Mouse (Mus musculus): ENCODE data around the gene Olfr1131. TPM values are rescaled to one million over a fixed set of nuclear protein-coding genes. Genes with fewer than 3 reads are reported as not detected.
"Not testable (repeated sequence)": the region's sequence is repeated elsewhere in the genome, so short reads cannot be mapped to it uniquely, and the experiment has no call there.

Gene Olfr1131
- polyA plus RNA-seq (2015; fragmentation: Nextera tagmentation; extraction: Ambion mirVana), result not detected in 2 replicates

DNA sequence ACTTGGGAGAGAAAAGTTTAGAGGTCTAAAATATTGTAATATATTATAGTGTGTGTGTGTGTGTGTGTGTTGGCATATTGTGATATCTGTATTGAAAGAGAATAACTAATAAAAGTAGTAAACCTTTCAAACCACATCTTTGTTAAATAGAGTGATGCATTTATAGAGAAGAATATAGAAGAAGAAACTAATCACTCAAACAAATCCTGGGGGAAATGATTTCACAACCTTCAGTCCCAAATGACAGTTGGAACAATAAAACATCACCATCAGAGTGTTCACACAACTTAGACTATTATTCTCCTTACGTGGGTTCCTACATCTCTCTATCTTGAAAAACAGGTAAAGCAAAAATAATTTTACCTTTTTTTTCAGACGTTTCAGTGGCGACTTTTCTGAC lies at the start of gene Olfr1131:
Gene Olfr1131, plus strand, starts transcription at position 301 of the 400 bp plus-strand sequence.
- Histone ChIP-seq H3K27me3 (ENCODE audit: control insufficient read depth, insufficient read depth, low read length) (no peaks in the 10 kb centered on the region), H3K36me3 (ENCODE audit: control insufficient read depth, insufficient read depth) (no peaks in the 10 kb centered on the region), H3K4me2 (ENCODE audit: low read depth, low read length) (no peak within 1 kb of the TSS), H3K9me3 (replicated peaks; ENCODE audit: control insufficient read depth, low read length) (no peaks in the 10 kb centered on the region), H3K27ac (ENCODE audit: low read length) (no peak within 1 kb of the TSS), H3K4me3 (ENCODE audit: low read length) (no peak within 1 kb of the TSS), H3K4me1 (ENCODE audit: control insufficient read depth, insufficient read depth, low read length) (no peaks in the 10 kb centered on the region), H3K9ac (ENCODE audit: low read length) (no peak within 1 kb of the TSS)
- ATAC-seq (replicated peaks; ENCODE audit: extremely low read depth, insufficient read depth, low FRiP score), result no peak
- WGBS, result 62% methylated on average over 3 of the region's 3 CpGs

DNA sequence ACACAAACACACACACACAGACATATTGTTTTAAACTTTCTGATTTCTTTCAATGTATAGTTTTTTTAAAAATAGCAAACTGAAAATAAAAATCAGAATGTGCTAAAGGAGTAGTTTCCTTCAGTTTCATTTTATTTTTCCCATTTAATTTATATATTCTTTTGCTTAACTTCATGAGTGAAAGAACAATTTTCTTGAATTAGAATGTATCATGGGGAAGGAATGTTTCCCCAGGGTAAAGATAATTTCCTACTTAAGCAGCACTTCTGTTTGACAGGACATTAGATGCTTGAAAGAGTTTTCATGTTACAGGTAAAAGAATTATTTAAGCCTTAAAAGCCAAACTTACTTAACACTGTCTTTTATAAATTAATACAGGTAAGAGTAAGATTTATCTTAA lies 21.0 kb upstream of the Olfr1131 start, which contains the start of gene Olfr1130:
Gene Olfr1130, plus strand, starts transcription at position 301 of the 400 bp plus-strand sequence.
- H3K9ac ChIP-seq (ENCODE audit: low read length); ATAC-seq (replicated peaks; ENCODE audit: extremely low read depth, insufficient read depth, low FRiP score); H3K27me3 ChIP-seq (ENCODE audit: control insufficient read depth, insufficient read depth, low read length): not testable (repeated sequence)

DNA sequence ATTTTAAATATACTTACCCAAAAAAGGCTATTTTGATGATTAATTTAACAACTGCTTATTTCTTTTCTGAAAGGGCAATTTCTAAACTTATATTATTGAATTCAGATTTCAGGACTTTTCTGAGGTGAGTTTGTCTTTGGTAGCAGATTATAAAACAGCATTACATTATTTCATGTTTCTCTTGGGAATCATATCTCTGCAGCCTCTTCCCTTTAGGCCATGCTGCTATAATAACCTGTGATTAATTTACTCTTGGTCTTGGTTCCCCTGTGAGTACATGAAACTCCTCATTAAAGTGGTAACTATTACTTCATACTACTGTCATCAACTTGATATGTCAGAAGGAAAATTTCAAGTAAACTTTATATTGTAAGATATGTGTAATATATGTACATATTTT lies 10.5 kb downstream of the Olfr1131 start, which contains the start of gene Olfr1132:
Gene Olfr1132, minus strand, starts transcription at position 101 of the 400 bp plus-strand sequence.
- no peaks in the 10 kb centered on the region for H3K36me3 ChIP-seq (ENCODE audit: control insufficient read depth, insufficient read depth)
- no peak for ATAC-seq (replicated peaks; ENCODE audit: extremely low read depth, insufficient read depth, low FRiP score)
- H3K4me2 ChIP-seq (ENCODE audit: low read depth, low read length), result no peak within 1 kb of the TSS
- no peak within 1 kb of the TSS for H3K27ac ChIP-seq (ENCODE audit: low read length)
- no peaks in the 10 kb centered on the region for H3K27me3 ChIP-seq (ENCODE audit: control insufficient read depth, insufficient read depth, low read length)
- H3K4me3 ChIP-seq (ENCODE audit: low read length), result no peak within 1 kb of the TSS
- H3K9me3 ChIP-seq (replicated peaks; ENCODE audit: control insufficient read depth, low read length), result no peaks in the 10 kb centered on the region
- no peak within 1 kb of the TSS for H3K9ac ChIP-seq (ENCODE audit: low read length)
- no peaks in the 10 kb centered on the region for H3K4me1 ChIP-seq (ENCODE audit: control insufficient read depth, insufficient read depth, low read length)

More for the DNA sequence above, 21.0 kb upstream of the Olfr1131 start, which contains the start of gene Olfr1130:
- not testable (repeated sequence) for H3K4me1 ChIP-seq (ENCODE audit: control insufficient read depth, insufficient read depth, low read length); H3K4me3 ChIP-seq (ENCODE audit: low read length); H3K9me3 ChIP-seq (replicated peaks; ENCODE audit: control insufficient read depth, low read length); H3K4me2 ChIP-seq (ENCODE audit: low read depth, low read length); H3K36me3 ChIP-seq (ENCODE audit: control insufficient read depth, insufficient read depth); H3K27ac ChIP-seq (ENCODE audit: low read length)

DNA sequence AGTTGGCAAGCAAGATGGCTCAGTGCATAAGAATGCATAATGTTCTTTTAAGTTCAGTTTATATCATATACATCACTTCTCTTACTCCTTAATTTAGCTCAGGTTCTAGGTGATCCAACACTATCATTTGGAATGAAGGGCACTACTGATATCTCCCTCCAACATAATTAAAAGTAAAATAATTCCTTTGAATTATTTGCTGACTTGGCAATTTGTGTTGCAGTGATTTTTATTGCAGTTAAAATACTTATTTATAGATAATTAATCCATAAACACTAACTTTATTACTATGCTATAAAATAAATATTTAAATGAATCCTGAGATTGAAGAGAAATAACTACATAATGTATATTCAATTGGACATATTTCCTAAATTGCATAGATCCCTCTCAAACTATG lies 15.5 kb downstream of the Olfr1131 start:
- Histone ChIP-seq H3K36me3 (ENCODE audit: control insufficient read depth, insufficient read depth) (no peaks in the 10 kb centered on the region), H3K27me3 (ENCODE audit: control insufficient read depth, insufficient read depth, low read length) (no peaks in the 10 kb centered on the region), H3K9ac (ENCODE audit: low read length) (no peak overlapping the region), H3K4me1 (ENCODE audit: control insufficient read depth, insufficient read depth, low read length) (no peaks in the 10 kb centered on the region), H3K9me3 (replicated peaks; ENCODE audit: control insufficient read depth, low read length) (no peaks in the 10 kb centered on the region), H3K4me3 (ENCODE audit: low read length) (no peak overlapping the region), H3K27ac (ENCODE audit: low read length) (no peak overlapping the region), H3K4me2 (ENCODE audit: low read depth, low read length) (no peak overlapping the region)
- ATAC-seq (replicated peaks; ENCODE audit: extremely low read depth, insufficient read depth, low FRiP score), result no peak

DNA sequence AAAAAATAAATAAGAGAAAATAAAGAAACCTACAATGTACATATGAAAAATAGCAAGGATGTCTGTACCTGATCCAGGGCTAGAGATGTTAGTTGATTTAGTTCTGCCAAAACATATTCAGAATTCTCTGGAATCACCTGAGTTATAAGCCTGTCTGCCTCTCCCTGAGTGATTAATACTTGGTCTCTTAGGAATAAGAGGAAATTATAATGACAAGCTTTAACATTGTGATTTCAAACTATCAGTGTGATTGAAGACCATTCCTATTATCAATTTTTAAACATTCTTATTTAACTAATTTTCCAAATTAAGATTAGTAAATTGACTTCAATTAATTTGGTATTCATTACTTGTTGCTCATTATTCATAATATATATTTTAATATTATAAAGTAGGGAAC lies 20.4 kb downstream of the Olfr1131 start, which contains the start of gene Olfr1133:
Gene Olfr1133, minus strand, starts transcription at position 101 of the 400 bp plus-strand sequence.
- Histone ChIP-seq H3K27me3 (ENCODE audit: control insufficient read depth, insufficient read depth, low read length) (no peaks in the 10 kb centered on the region), H3K4me2 (ENCODE audit: low read depth, low read length) (no peak within 1 kb of the TSS), H3K4me1 (ENCODE audit: control insufficient read depth, insufficient read depth, low read length) (no peaks in the 10 kb centered on the region), H3K27ac (ENCODE audit: low read length) (no peak within 1 kb of the TSS), H3K36me3 (ENCODE audit: control insufficient read depth, insufficient read depth) (no peaks in the 10 kb centered on the region), H3K4me3 (ENCODE audit: low read length) (no peak within 1 kb of the TSS), H3K9ac (ENCODE audit: low read length) (no peak within 1 kb of the TSS), H3K9me3 (replicated peaks; ENCODE audit: control insufficient read depth, low read length) (no peaks in the 10 kb centered on the region)
- ATAC-seq (replicated peaks; ENCODE audit: extremely low read depth, insufficient read depth, low FRiP score), result no peak

DNA sequence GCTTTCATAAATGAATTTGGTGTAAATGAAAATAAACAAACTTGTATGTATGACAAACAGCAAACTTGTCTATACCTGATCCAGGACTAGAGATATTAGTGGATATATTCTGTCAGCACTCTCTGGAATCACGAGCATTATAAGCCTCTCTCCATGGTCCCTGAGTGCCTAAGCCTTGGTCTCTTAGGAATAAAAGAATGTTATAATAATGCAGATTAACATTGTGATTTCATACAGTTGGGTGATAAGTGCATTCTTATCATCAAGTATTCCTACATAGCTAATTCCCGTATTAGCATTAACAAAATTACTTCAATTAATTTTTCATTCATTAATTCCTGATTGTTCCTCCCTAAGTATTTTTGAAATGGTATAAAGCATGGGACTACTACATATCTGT lies 31.5 kb downstream of the Olfr1131 start, which contains the start of gene Olfr1134:
Gene Olfr1134, minus strand, starts transcription at position 101 of the 400 bp plus-strand sequence.
- Histone ChIP-seq H3K4me3 (ENCODE audit: low read length) (no peak within 1 kb of the TSS), H3K9me3 (replicated peaks; ENCODE audit: control insufficient read depth, low read length) (no peaks in the 10 kb centered on the region), H3K4me1 (ENCODE audit: control insufficient read depth, insufficient read depth, low read length) (no peaks in the 10 kb centered on the region), H3K4me2 (ENCODE audit: low read depth, low read length) (no peak within 1 kb of the TSS), H3K36me3 (ENCODE audit: control insufficient read depth, insufficient read depth) (no peaks in the 10 kb centered on the region), H3K9ac (ENCODE audit: low read length) (no peak within 1 kb of the TSS), H3K27ac (ENCODE audit: low read length) (no peak within 1 kb of the TSS), H3K27me3 (ENCODE audit: control insufficient read depth, insufficient read depth, low read length) (no peaks in the 10 kb centered on the region)
- WGBS, result 75% methylated on average over 2 of the region's 2 CpGs
- ATAC-seq (replicated peaks; ENCODE audit: extremely low read depth, insufficient read depth, low FRiP score), result no peak

DNA sequence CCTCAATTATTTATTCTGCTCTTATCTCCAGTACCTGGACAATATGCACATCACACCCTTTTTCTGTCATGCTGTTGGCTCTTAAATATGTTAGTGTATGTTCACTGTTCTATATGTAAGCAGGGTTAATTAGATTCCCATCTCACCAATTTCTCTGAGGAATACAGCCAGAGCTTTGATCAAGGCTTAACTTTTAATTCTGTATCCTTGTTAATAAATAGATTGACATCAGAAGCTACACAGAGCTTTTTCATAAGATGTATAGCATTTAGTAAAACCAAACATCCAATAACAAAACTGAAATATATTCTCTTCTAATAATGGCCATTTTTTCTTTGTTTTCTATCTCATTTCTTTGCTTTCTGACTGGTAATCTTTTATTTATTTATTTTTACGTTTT lies 46.7 kb downstream of the Olfr1131 start, which contains the start of gene Olfr1135:
Gene Olfr1135, minus strand, starts transcription at position 101 of the 400 bp plus-strand sequence.
- Histone ChIP-seq H3K4me1 (ENCODE audit: control insufficient read depth, insufficient read depth, low read length) (no peaks in the 10 kb centered on the region), H3K9ac (ENCODE audit: low read length) (no peak within 1 kb of the TSS), H3K27me3 (ENCODE audit: control insufficient read depth, insufficient read depth, low read length) (no peaks in the 10 kb centered on the region), H3K27ac (ENCODE audit: low read length) (no peak within 1 kb of the TSS), H3K4me3 (ENCODE audit: low read length) (no peak within 1 kb of the TSS), H3K4me2 (ENCODE audit: low read depth, low read length) (no peak within 1 kb of the TSS), H3K9me3 (replicated peaks; ENCODE audit: control insufficient read depth, low read length) (no peaks in the 10 kb centered on the region), H3K36me3 (ENCODE audit: control insufficient read depth, insufficient read depth) (no peaks in the 10 kb centered on the region)
- no peak for ATAC-seq (replicated peaks; ENCODE audit: extremely low read depth, insufficient read depth, low FRiP score)
- WGBS, result 9% methylated on average over 1 of the region's 1 CpGs

Other genes starting within 250 kb of the Olfr1131 start
- gene Olfr1122, start 241.3 kb upstream of the Olfr1131 start, polyA plus RNA-seq (2015; fragmentation: Nextera tagmentation; extraction: Ambion mirVana), result not detected in 2 replicates
- gene Olfr1123, start 210.5 kb upstream of the Olfr1131 start, polyA plus RNA-seq (2015; fragmentation: Nextera tagmentation; extraction: Ambion mirVana), result not detected in 2 replicates
- gene Olfr1124, start 196.8 kb upstream of the Olfr1131 start, polyA plus RNA-seq (2015; fragmentation: Nextera tagmentation; extraction: Ambion mirVana), result not detected in 2 replicates
- not detected in 2 replicates for gene Olfr1126, start 173.1 kb upstream of the Olfr1131 start, polyA plus RNA-seq (2015; fragmentation: Nextera tagmentation; extraction: Ambion mirVana)
- not detected in 2 replicates for gene Pramel7, start 130.0 kb upstream of the Olfr1131 start, polyA plus RNA-seq (2015; fragmentation: Nextera tagmentation; extraction: Ambion mirVana)
- gene Pramel6, start 120.5 kb upstream of the Olfr1131 start, polyA plus RNA-seq (2015; fragmentation: Nextera tagmentation; extraction: Ambion mirVana), result not detected in 2 replicates
- gene Olfr153, start 95.3 kb upstream of the Olfr1131 start, polyA plus RNA-seq (2015; fragmentation: Nextera tagmentation; extraction: Ambion mirVana), result not detected in 2 replicates
- gene Olfr1128, start 81.6 kb upstream of the Olfr1131 start, polyA plus RNA-seq (2015; fragmentation: Nextera tagmentation; extraction: Ambion mirVana), result not detected in 2 replicates
- not detected in 2 replicates for gene Olfr1129, start 53.2 kb upstream of the Olfr1131 start, polyA plus RNA-seq (2015; fragmentation: Nextera tagmentation; extraction: Ambion mirVana)
- gene Olfr1130, start 20.9 kb upstream of the Olfr1131 start, polyA plus RNA-seq (2015; fragmentation: Nextera tagmentation; extraction: Ambion mirVana), result not detected in 2 replicates
- gene Olfr1132, start 10.4 kb downstream of the Olfr1131 start, polyA plus RNA-seq (2015; fragmentation: Nextera tagmentation; extraction: Ambion mirVana), result not detected in 2 replicates
- not detected in 2 replicates for gene Olfr1133, start 20.3 kb downstream of the Olfr1131 start, polyA plus RNA-seq (2015; fragmentation: Nextera tagmentation; extraction: Ambion mirVana)
- not detected in 2 replicates for gene Olfr1134, start 31.4 kb downstream of the Olfr1131 start, polyA plus RNA-seq (2015; fragmentation: Nextera tagmentation; extraction: Ambion mirVana)
- gene Olfr1135, start 46.6 kb downstream of the Olfr1131 start, polyA plus RNA-seq (2015; fragmentation: Nextera tagmentation; extraction: Ambion mirVana), result not detected in 2 replicates
- not detected in 2 replicates for gene Olfr1136, start 66.8 kb downstream of the Olfr1131 start, polyA plus RNA-seq (2015; fragmentation: Nextera tagmentation; extraction: Ambion mirVana)
- gene Olfr1137, start 86.1 kb downstream of the Olfr1131 start, polyA plus RNA-seq (2015; fragmentation: Nextera tagmentation; extraction: Ambion mirVana), result not detected in 2 replicates
- not detected in 2 replicates for gene Olfr1138, start 112.9 kb downstream of the Olfr1131 start, polyA plus RNA-seq (2015; fragmentation: Nextera tagmentation; extraction: Ambion mirVana)
- gene Olfr1140, start 116.6 kb downstream of the Olfr1131 start, polyA plus RNA-seq (2015; fragmentation: Nextera tagmentation; extraction: Ambion mirVana), result not detected in 2 replicates
- not detected in 2 replicates for gene Olfr1141, start 126.9 kb downstream of the Olfr1131 start, polyA plus RNA-seq (2015; fragmentation: Nextera tagmentation; extraction: Ambion mirVana)
- gene Olfr152, start 152.4 kb downstream of the Olfr1131 start, polyA plus RNA-seq (2015; fragmentation: Nextera tagmentation; extraction: Ambion mirVana), result not detected in 2 replicates
- gene Olfr1143, start 173.5 kb downstream of the Olfr1131 start, polyA plus RNA-seq (2015; fragmentation: Nextera tagmentation; extraction: Ambion mirVana), result not detected in 2 replicates
- not detected in 2 replicates for gene Olfr1145, start 182.7 kb downstream of the Olfr1131 start, polyA plus RNA-seq (2015; fragmentation: Nextera tagmentation; extraction: Ambion mirVana)
- not detected in 2 replicates for gene Olfr1148, start 203.4 kb downstream of the Olfr1131 start, polyA plus RNA-seq (2015; fragmentation: Nextera tagmentation; extraction: Ambion mirVana)
- not detected in 2 replicates for gene Olfr1150-ps1, start 216.9 kb downstream of the Olfr1131 start, polyA plus RNA-seq (2015; fragmentation: Nextera tagmentation; extraction: Ambion mirVana)
- not detected in 2 replicates for gene Olfr1151, start 228.8 kb downstream of the Olfr1131 start, polyA plus RNA-seq (2015; fragmentation: Nextera tagmentation; extraction: Ambion mirVana)
- gene Olfr1152, start 239.4 kb downstream of the Olfr1131 start, polyA plus RNA-seq (2015; fragmentation: Nextera tagmentation; extraction: Ambion mirVana), result not detected in 2 replicates

Data from heart, embryonic 16.5 days (tissue).